Mouse (Mus musculus) cerebellum, adult 2 months (tissue): ENCODE results near the gene Kbtbd12.

Experiments
- CTCF ChIP-seq: fragments of 200-500 bp; IDR thresholded peaks from 2 replicates; pipeline ENCODE4 v1.5.1; 2011; ENCODE audit warnings: low read depth, mild to moderate bottlenecking, control low read depth, low read length, moderate library complexity, borderline replicate concordance; ENCODE audit not compliant: insufficient read depth
- POLR2A ChIP-seq: fragments of 200-500 bp; IDR thresholded peaks from 2 replicates; pipeline ENCODE4 v1.6.1; 2011; ENCODE audit warnings: low read length, control low read depth, borderline replicate concordance; ENCODE audit not compliant: insufficient read depth

- no peak for TF ChIP-seq POLR2A
- no peak for TF ChIP-seq CTCF
These were observed 41.6 kb downstream of the Kbtbd12 start for GRCm38 (mm10) chr6:88596108-88596507.
